Mouse (Mus musculus): ENCODE data around the gene Vmn1r60. TPM values are rescaled to one million over a fixed set of nuclear protein-coding genes. Genes with fewer than 3 reads are reported as not detected.

Gene Vmn1r60
- not detected for total RNA-seq (2023)

DNA sequence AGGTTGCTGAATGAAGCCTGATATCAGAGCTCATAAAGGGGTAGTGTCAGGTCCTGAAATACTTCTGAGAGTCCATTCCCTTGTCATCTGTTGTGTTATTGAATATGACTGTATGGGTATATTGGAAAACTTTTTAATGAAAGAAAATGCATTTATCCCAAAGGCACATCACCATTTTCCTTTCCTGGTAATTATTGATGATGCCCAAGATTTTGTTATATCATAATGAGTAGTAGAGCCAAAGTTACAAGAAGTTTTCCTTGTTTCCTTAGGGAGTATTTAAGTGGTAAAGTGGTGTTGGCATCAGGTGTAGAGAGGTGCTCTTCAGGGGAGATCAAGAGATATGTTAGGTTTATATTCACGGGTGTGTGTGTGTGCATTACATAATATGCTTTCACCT lies at the start of gene Vmn1r60:
TSS of gene Vmn1r60 (minus strand) at position 101 of the 400 bp plus-strand sequence.

DNA sequence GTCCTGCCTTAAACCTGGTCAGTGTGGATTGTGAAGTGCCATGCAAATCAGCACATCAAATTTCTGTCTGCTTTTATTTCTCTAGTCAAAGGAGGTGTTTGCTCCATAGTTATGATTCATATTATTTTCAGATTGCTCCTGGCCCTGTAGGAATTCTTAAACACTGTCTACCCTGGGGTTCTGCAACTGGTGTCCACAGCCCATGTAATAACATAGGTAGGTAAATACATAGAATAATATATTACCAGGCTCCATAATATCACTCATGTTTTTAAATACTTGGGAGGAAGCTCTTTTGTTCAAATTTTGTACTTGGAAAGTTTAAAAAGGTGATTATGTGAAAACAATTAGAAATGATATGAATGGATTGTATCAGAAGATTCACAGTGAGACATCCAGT lies 53.3 kb downstream of the Vmn1r60 start, which contains the start of gene Vmn2r28:
TSS of gene Vmn2r28 (minus strand) at position 101 of the 400 bp plus-strand sequence.

Other genes with a start within 250 kb of the Vmn1r60 start
- gene Gm5065, start 196.8 kb downstream of the Vmn1r60 start, total RNA-seq (2023) = not detected
- not detected for gene Nlrp2, start 196.3 kb downstream of the Vmn1r60 start, total RNA-seq (2023)
- not detected for gene Vmn1r58, start 133.9 kb downstream of the Vmn1r60 start, total RNA-seq (2023)
- not detected for gene Vmn1r59, start 90.5 kb downstream of the Vmn1r60 start, total RNA-seq (2023)
- not detected for gene Vmn2r28, start 53.4 kb downstream of the Vmn1r60 start, total RNA-seq (2023)
- not detected for gene Vmn1r61, start 66.0 kb upstream of the Vmn1r60 start, total RNA-seq (2023)
- not detected for gene Vmn1r62, start 126.3 kb upstream of the Vmn1r60 start, total RNA-seq (2023)

All from B cell, adult 67 days (primary cell).